Mouse (Mus musculus) small intestine, adult 2 months (tissue): ENCODE measurements around the gene Olfr791. TPM values are rescaled to one million over a fixed set of nuclear protein-coding genes. Genes with fewer than 3 reads are reported as not detected.

Experiments
- H3K27ac ChIP-seq: fragments of 200-500 bp; 2 replicates; pipeline ENCODE4 v1.5.1; 2012; ENCODE audit warnings: low read depth, low read length, control low read depth, inconsistent platforms; ENCODE audit not compliant: insufficient read depth
- H3K27me3 ChIP-seq: fragments of 200-500 bp; 2 replicates; pipeline ENCODE4 v1.6.1; 2012; ENCODE audit warnings: mild to moderate bottlenecking, moderate library complexity, low read length, inconsistent platforms; ENCODE audit not compliant: control insufficient read depth, insufficient read depth
- H3K36me3 ChIP-seq: fragments of 200-500 bp; 2 replicates; pipeline ENCODE4 v1.6.1; 2012; ENCODE audit warnings: mild to moderate bottlenecking, low read length, control low read depth, inconsistent platforms; ENCODE audit not compliant: control insufficient read depth, insufficient read depth
- H3K4me1 ChIP-seq: fragments of 200-500 bp; 2 replicates; pipeline ENCODE4 v1.6.1; 2012; ENCODE audit warnings: low read length, inconsistent platforms, mixed read lengths; ENCODE audit not compliant: control insufficient read depth, insufficient read depth, insufficient read length
- H3K4me3 ChIP-seq: fragments of 200-500 bp; 2 replicates; pipeline ENCODE4 v1.5.1; 2012; ENCODE audit warnings: low read depth, mild to moderate bottlenecking, control low read depth, inconsistent platforms, low read length, moderate library complexity
- CTCF ChIP-seq: fragments of 200-500 bp; IDR thresholded peaks from 2 replicates; pipeline ENCODE4 v1.5.1; 2012; ENCODE audit warnings: low read depth, mild to moderate bottlenecking, control low read depth, inconsistent platforms, low read length, moderate library complexity, mixed read lengths; ENCODE audit not compliant: insufficient replicate concordance, insufficient read length; ENCODE audit errors: extremely low read depth
- POLR2A ChIP-seq: fragments of 200-500 bp; IDR thresholded peaks from 2 replicates; pipeline ENCODE4 v1.6.1; 2012; ENCODE audit warnings: low read depth, mild to moderate bottlenecking, control low read depth, inconsistent platforms, low read length, moderate library complexity
- WGBS: fragments of 180-500 bp; shearing (Covaris S2); methylation state at CpG from one replicate; pipeline ENCODE4 v1.1.7; 2018; 5-methylcytosine and 5-hydroxymethylcytosine counted together
- polyA plus RNA-seq: library from polyadenylated mRNA; depleted of rRNA; stranded (reverse); fragments of >200 nt; gene quantifications from 2 replicates; pipeline ENCODE4 v1.2.3, GENCODE M21; 2012; rRNA removed

The Olfr791 gene
- not detected in 2 replicates for polyA plus RNA-seq

- no peaks in the 10 kb centered on the region for H3K36me3 ChIP-seq
- 64% methylated on average over 3 of the region's 3 CpGs for WGBS
- H3K4me3 ChIP-seq, result no peak within 1 kb of the TSS
- no peak for TF ChIP-seq POLR2A
- H3K27ac ChIP-seq, result no peak within 1 kb of the TSS
- H3K27me3 ChIP-seq, result no peaks in the 10 kb centered on the region
- no peaks in the 10 kb centered on the region for H3K4me1 ChIP-seq
Observed at GRCm38 (mm10) chr10:129521492-129521891, at the start of gene Olfr791. TSS of gene Olfr791 (plus strand) at chr10:129521792.

GRCm38 (mm10) chr10:129473256-129473655 is 48.3 kb upstream of the Olfr791 start:
- Histone ChIP-seq H3K4me1 (no peaks in the 10 kb centered on the region), H3K4me3 (no peak overlapping the region)
- no peak for TF ChIP-seq CTCF
- TF ChIP-seq POLR2A, result no peak

GRCm38 (mm10) chr10:129473723-129474122 is 47.9 kb upstream of the Olfr791 start:
- Histone ChIP-seq H3K27ac (no peak overlapping the region), H3K4me3 (no peak overlapping the region), H3K4me1 (no peaks in the 10 kb centered on the region), H3K27me3 (no peaks in the 10 kb centered on the region), H3K36me3 (no peaks in the 10 kb centered on the region)
- TF ChIP-seq CTCF, result no peak
- TF ChIP-seq POLR2A, result no peak

More at GRCm38 (mm10) chr10:129473256-129473655, 48.3 kb upstream of the Olfr791 start:
- WGBS, result 53% methylated on average over 2 of the region's 2 CpGs
- H3K36me3 ChIP-seq, result no peaks in the 10 kb centered on the region
- H3K27ac ChIP-seq, result no peak overlapping the region
- H3K27me3 ChIP-seq, result no peaks in the 10 kb centered on the region

- H3K27me3 ChIP-seq, result no peaks in the 10 kb centered on the region
- no peaks in the 10 kb centered on the region for H3K4me1 ChIP-seq
- H3K36me3 ChIP-seq, result no peaks in the 10 kb centered on the region
- no peak for TF ChIP-seq POLR2A
- TF ChIP-seq CTCF, result no peak
- WGBS, result 40% methylated on average over 2 of the region's 2 CpGs
- H3K27ac ChIP-seq, result no peak within 1 kb of the TSS
- no peak within 1 kb of the TSS for H3K4me3 ChIP-seq
Observed at GRCm38 (mm10) chr10:129484452-129484851, 37.1 kb upstream of the Olfr791 start, which contains the start of gene Olfr789. TSS of gene Olfr789 (plus strand) at chr10:129484752.

GRCm38 (mm10) chr10:129490101-129490500 is 31.5 kb upstream of the Olfr791 start:
- no peaks in the 10 kb centered on the region for H3K27me3 ChIP-seq
- TF ChIP-seq CTCF (no peak), POLR2A (no peak)
- no peaks in the 10 kb centered on the region for H3K4me1 ChIP-seq
- H3K4me3 ChIP-seq, result no peak overlapping the region
- no peaks in the 10 kb centered on the region for H3K36me3 ChIP-seq
- no peak overlapping the region for H3K27ac ChIP-seq
- WGBS, result 75% methylated on average over 2 of the region's 2 CpGs

GRCm38 (mm10) chr10:129498192-129498591 is 23.4 kb upstream of the Olfr791 start, which contains the start of gene Olfr790:
TSS of gene Olfr790 (plus strand) at chr10:129498492.
- H3K27ac ChIP-seq, result no peak within 1 kb of the TSS
- TF ChIP-seq CTCF (no peak), POLR2A (no peak)

GRCm38 (mm10) chr10:129538862-129539261 is 17.3 kb downstream of the Olfr791 start, which contains the start of gene Olfr792:
TSS of gene Olfr792 (plus strand) at chr10:129539162.
- H3K36me3 ChIP-seq, result no peaks in the 10 kb centered on the region
- 84% methylated on average over 1 of the region's 1 CpGs for WGBS

More at GRCm38 (mm10) chr10:129498192-129498591, 23.4 kb upstream of the Olfr791 start, which contains the start of gene Olfr790:
- H3K27me3 ChIP-seq, result no peaks in the 10 kb centered on the region
- H3K4me3 ChIP-seq, result no peak within 1 kb of the TSS
- H3K4me1 ChIP-seq, result no peaks in the 10 kb centered on the region
- H3K36me3 ChIP-seq, result no peaks in the 10 kb centered on the region

More at GRCm38 (mm10) chr10:129538862-129539261, 17.3 kb downstream of the Olfr791 start, which contains the start of gene Olfr792:
- Histone ChIP-seq H3K27me3 (no peaks in the 10 kb centered on the region), H3K4me1 (no peaks in the 10 kb centered on the region), H3K4me3 (no peak within 1 kb of the TSS), H3K27ac (no peak within 1 kb of the TSS)
- no peak for TF ChIP-seq CTCF
- TF ChIP-seq POLR2A, result no peak
